Mouse (Mus musculus) layer of hippocampus, adult 8-10 months (tissue): ENCODE results near the gene Boc. TPM values are rescaled to one million over a fixed set of nuclear protein-coding genes. Genes with fewer than 3 reads are reported as not detected.

Experiments
- DNase-seq, 2 experiments: peaks; one replicate each; pipeline ENCODE4 v3.0.0; 2022; ENCODE audit warnings: low spot score in 2 of 2
- total RNA-seq, 4 experiments: library from RNA; stranded (reverse); gene quantifications; 2 replicates each; pipeline ENCODE4 v1.2.4; 2022

Gene Boc
- total RNA-seq, 4 experiments from 2014 or later = 10.7 to 13.4 (median 12.6) TPM

GRCm38 (mm10) chr16:44553861-44554260 lies 4.8 kb downstream of the Boc start:
- DNase-seq = no peak

- DNase-seq = no peak
Measured at GRCm38 (mm10) chr16:44552726-44553125, 6.0 kb downstream of the Boc start.

GRCm38 (mm10) chr16:44552036-44552435 lies 6.7 kb downstream of the Boc start:
- no peak for DNase-seq

GRCm38 (mm10) chr16:44551491-44551890 lies 7.2 kb downstream of the Boc start:
- no peak for DNase-seq

GRCm38 (mm10) chr16:44550843-44551242 lies 7.9 kb downstream of the Boc start:
- no peak for DNase-seq

GRCm38 (mm10) chr16:44549867-44550679 lies 8.6 kb downstream of the Boc start:
- DNase-seq = no peak

GRCm38 (mm10) chr16:44549381-44549780 lies 9.3 kb downstream of the Boc start:
- no peak for DNase-seq

- DNase-seq = no peak
Measured at GRCm38 (mm10) chr16:44547976-44548375, 10.7 kb downstream of the Boc start.

GRCm38 (mm10) chr16:44546831-44547230 lies 11.9 kb downstream of the Boc start:
- no peak for DNase-seq

- no peak for DNase-seq
Measured at GRCm38 (mm10) chr16:44545939-44546338, 12.8 kb downstream of the Boc start.

- DNase-seq = no peak
Measured at GRCm38 (mm10) chr16:44545153-44545552, 13.5 kb downstream of the Boc start.

- DNase-seq = no peak
Measured at GRCm38 (mm10) chr16:44543098-44543497, 15.6 kb downstream of the Boc start.

- DNase-seq = no peak
Measured at GRCm38 (mm10) chr16:44542029-44542690, 16.5 kb downstream of the Boc start.

- DNase-seq = no peak
Measured at GRCm38 (mm10) chr16:44539611-44540010, 19.1 kb downstream of the Boc start.

- peak in 1 of 2 experiments; percentile 28 for DNase-seq
Measured at GRCm38 (mm10) chr16:44538401-44539395, 20.0 kb downstream of the Boc start.

- no peak for DNase-seq
Measured at GRCm38 (mm10) chr16:44534122-44534521, 24.6 kb downstream of the Boc start.

GRCm38 (mm10) chr16:44533522-44533921 lies 25.2 kb downstream of the Boc start:
- DNase-seq = no peak

GRCm38 (mm10) chr16:44532851-44533250 lies 25.8 kb downstream of the Boc start:
- no peak for DNase-seq

- DNase-seq = no peak
Measured at GRCm38 (mm10) chr16:44531239-44531797, 27.4 kb downstream of the Boc start.

GRCm38 (mm10) chr16:44530829-44531228 lies 27.9 kb downstream of the Boc start:
- DNase-seq = no peak

GRCm38 (mm10) chr16:44530191-44530590 lies 28.5 kb downstream of the Boc start:
- no peak for DNase-seq
